Mouse (Mus musculus) hindbrain, embryonic 11.5 days (tissue): ENCODE measurements at regions not wholly inside any gene's neighbourhood (a gene's known extent, or its start where the extent isn't known, plus 50 kb on each side); places are given as distances from the start of the nearest gene placed in this dataset.
A peak's percentile ranks its signal among the peaks of the same experiment; 100 is the strongest.

Experiments
- ATAC-seq: fragments of 200-750 bp; cut with Nextera tagmentation; 2 replicates; pipeline ENCODE4 v1.8.0; 2017; ENCODE audit warnings: mild to moderate bottlenecking, moderate TSS enrichment, moderate library complexity; ENCODE audit not compliant: low FRiP score
- DNase-seq: peaks from one replicate; pipeline ENCODE4 v3.0.0-alpha.2; 2015; ENCODE audit warnings: low spot score
- H3K27ac ChIP-seq: fragments of 300-500 bp; sonication (generic); 2 replicates; pipeline ENCODE4 v1.5.1; 2014; ENCODE audit warnings: mild to moderate bottlenecking, low read depth, low read length
- H3K27me3 ChIP-seq: fragments of 300-500 bp; sonication (generic); 2 replicates; pipeline ENCODE4 v1.6.1; 2014; ENCODE audit warnings: mild to moderate bottlenecking, low read length, moderate library complexity, mixed read lengths; ENCODE audit not compliant: control insufficient read depth, insufficient read depth
- H3K36me3 ChIP-seq: fragments of 300-500 bp; sonication (generic); 2 replicates; pipeline ENCODE4 v1.6.1; 2014; ENCODE audit warnings: mild to moderate bottlenecking, low read length, moderate library complexity, mixed read lengths; ENCODE audit not compliant: control insufficient read depth, insufficient read depth
- H3K4me1 ChIP-seq: fragments of 300-500 bp; sonication (generic); replicated peaks from 2 replicates; pipeline ENCODE4 v1.6.1; 2014; ENCODE audit warnings: low read length, mixed read lengths; ENCODE audit not compliant: control insufficient read depth, insufficient read depth
- H3K4me2 ChIP-seq: fragments of 300-500 bp; sonication (generic); replicated peaks from 2 replicates; pipeline ENCODE4 v1.6.1; 2014; ENCODE audit warnings: mild to moderate bottlenecking, low read depth, low read length
- H3K4me3 ChIP-seq: fragments of 300-500 bp; sonication (generic); 2 replicates; pipeline ENCODE4 v1.5.1; 2014; ENCODE audit warnings: low read depth, low read length
- H3K9ac ChIP-seq: fragments of 300-500 bp; sonication (generic); 2 replicates; pipeline ENCODE4 v1.6.1; 2014; ENCODE audit warnings: low read depth, low read length
- H3K9me3 ChIP-seq: fragments of 300-500 bp; sonication (generic); 2 replicates; pipeline ENCODE4 v1.6.1; 2016; ENCODE audit warnings: low read length; ENCODE audit not compliant: control insufficient read depth
- WGBS: fragments of 180-500 bp; shearing (Covaris S2); extraction: QIAGEN DNeasy Blood & Tissue Kit; methylation state at CpG from one replicate; pipeline ENCODE4 v1.1.7; 2014; 5-methylcytosine and 5-hydroxymethylcytosine counted together

DNA sequence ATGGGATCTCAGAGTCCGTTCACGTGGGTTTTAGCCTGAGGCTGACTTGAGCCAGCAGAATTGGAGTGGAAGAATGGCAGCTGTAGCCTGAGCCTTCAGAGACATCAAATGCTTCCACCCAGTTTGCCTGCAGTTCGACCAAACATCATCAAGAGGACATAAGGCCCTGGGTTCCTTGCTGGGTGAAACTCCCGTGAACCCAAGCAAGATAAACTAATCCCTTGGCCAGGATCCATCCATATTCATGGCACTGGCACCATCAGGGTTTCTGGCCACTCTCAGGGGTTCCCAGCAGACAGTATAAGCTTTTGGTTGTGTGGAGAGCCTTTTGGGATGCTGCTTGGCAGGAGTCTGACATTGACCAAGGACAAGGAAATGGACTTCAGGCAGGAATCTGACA lies 77.7 kb upstream of the Krtap11-1 start:
- Histone ChIP-seq H3K36me3 (no peaks in the 10 kb centered on the region), H3K9ac (no peak overlapping the region), H3K27me3 (no peaks in the 10 kb centered on the region), H3K27ac (no peak overlapping the region), H3K9me3 (no peaks in the 10 kb centered on the region), H3K4me1 (no peaks in the 10 kb centered on the region), H3K4me2 (no peak overlapping the region), H3K4me3 (no peak overlapping the region)
- no peak for ATAC-seq
- 72% methylated on average over 4 of the region's 4 CpGs for WGBS
- no peak for DNase-seq

DNA sequence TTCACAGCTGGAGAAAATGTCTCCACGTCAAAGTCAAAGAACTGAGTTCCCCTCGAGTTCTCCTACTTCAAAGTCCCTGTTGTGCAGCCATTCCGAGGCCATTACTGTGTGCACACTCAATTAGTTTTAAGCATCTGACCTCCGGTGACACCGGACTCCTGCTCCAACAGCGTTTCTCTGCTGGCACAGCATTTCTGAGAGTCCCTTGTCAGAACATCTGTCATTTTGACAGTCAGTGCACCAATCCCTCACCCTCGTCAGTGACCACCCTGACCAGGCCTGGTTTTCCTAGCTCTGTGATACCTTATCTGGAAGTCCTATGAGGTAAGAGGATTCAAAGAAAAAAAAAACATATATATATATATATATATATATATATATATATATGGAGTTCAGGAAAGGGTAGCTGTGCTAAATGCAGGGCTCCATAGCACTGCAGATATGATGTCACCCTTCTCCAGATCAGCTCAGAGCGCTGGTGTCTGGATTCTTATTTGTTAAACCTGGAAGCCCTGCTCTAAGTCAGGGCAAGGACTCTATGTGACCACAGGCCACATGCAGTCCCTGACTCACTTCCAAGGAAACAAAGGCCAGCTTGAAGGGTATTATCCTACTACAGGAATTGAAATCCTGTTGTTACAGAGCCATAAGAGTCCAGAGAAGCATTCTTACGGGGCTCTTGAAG lies 63.1 kb upstream of the Krtap11-1 start:
- no peaks in the 10 kb centered on the region for H3K36me3 ChIP-seq
- no peaks in the 10 kb centered on the region for H3K4me1 ChIP-seq
- no peak overlapping the region for H3K9ac ChIP-seq
- DNase-seq (peak; percentile 25), ATAC-seq (peak; percentile 19; the same call in 1 of the 2 replicates)
- H3K4me2 ChIP-seq: no peak overlapping the region
- no peak overlapping the region for H3K4me3 ChIP-seq
- WGBS: 39% methylated on average over 9 of the region's 9 CpGs
- no peak overlapping the region for H3K27ac ChIP-seq
- H3K9me3 ChIP-seq: no peaks in the 10 kb centered on the region
- H3K27me3 ChIP-seq: no peaks in the 10 kb centered on the region

DNA sequence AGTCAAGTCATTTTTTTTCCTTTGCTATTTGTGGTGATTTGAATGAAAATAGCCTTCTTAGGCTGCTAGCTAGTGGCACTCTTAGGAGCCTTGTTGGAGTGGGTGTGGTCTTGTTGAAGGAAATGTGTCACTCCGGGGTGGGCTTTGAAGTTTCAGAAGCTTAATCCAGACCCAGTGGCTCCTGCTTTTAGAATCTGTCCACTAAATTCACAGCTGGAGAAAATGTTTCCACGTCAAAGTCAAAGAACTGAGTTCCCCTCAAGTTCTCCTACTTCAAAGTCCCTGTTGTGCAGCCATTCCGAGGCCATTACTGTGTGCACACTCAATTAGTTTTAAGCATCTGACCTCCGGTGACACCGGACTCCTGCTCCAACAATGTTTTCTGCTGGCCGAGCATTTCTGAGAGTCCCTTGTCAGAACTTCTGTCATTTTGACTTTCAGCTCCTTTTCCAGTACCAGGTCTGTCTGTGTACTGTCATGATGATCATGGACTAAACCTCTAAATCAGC lies 61.2 kb upstream of the Krtap11-1 start:
- H3K4me1 ChIP-seq: no peaks in the 10 kb centered on the region
- no peak overlapping the region for H3K9ac ChIP-seq
- H3K36me3 ChIP-seq: no peaks in the 10 kb centered on the region
- DNase-seq (no peak), ATAC-seq (no peak)
- H3K4me2 ChIP-seq: no peak overlapping the region
- no peaks in the 10 kb centered on the region for H3K27me3 ChIP-seq
- H3K4me3 ChIP-seq: no peak overlapping the region
- H3K27ac ChIP-seq: no peak overlapping the region
- H3K9me3 ChIP-seq: no peaks in the 10 kb centered on the region
- 50% methylated on average over 6 of the region's 6 CpGs for WGBS

DNA sequence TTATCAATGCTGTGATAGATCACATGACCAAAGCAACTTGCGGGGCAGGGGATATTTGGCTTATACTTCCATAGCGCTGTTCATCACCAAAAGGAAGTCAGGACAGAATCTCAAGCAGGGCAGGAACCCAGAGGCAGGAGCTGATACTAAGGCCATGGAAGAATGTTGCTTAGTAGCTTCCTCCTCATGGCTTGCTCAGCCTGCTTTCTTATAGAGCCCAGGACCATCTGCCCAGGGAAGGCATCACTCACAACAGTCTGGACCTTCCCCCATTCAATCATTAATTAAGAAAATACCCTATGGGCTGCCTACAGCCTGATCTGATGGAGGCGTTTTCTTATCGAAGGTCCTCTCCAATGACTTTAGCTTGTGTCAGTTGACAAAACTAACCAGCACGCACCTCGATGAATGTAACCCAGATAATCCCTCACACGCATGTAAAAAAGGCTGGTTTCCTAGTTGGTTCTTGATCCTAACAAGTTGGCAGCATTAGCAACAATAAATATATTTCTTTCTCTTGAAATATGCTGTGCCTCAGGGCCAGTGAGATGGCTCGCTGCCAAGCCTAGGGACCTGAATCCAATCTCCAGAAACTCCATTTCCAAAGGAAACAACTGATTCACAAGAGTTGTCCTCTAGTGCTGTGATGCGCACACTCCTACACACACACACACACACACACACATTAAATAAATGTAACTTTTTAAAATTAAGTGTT lies 60.6 kb upstream of the Krtap11-1 start:
- Histone ChIP-seq H3K4me2 (no peak overlapping the region), H3K9me3 (no peaks in the 10 kb centered on the region), H3K27me3 (no peaks in the 10 kb centered on the region), H3K4me1 (no peaks in the 10 kb centered on the region), H3K27ac (no peak overlapping the region), H3K4me3 (no peak overlapping the region), H3K36me3 (no peaks in the 10 kb centered on the region), H3K9ac (no peak overlapping the region)
- ATAC-seq (no peak), DNase-seq (no peak)
- 95% methylated on average over 9 of the region's 9 CpGs for WGBS

DNA sequence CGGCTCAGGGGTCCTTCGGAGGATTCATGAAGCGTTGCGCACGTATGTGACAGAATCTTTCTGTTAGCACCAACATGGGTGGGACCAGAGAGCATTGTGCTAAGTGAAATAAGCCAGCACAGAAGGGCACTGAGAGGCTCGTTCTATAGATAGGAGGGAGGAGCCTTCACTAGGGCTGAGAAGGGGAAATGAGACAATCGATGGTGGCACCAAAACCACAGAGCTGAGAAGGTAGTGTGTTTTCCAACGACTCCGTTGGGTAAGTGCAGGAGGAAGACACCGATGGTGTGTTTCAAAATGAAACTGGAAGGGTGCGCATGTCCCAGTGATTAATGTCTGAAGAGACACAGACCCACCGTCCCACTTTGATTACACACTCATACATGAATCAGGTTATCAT lies 54.7 kb upstream of the Krtap11-1 start:
- no peak for ATAC-seq
- 92% methylated on average over 12 of the region's 12 CpGs for WGBS

DNA sequence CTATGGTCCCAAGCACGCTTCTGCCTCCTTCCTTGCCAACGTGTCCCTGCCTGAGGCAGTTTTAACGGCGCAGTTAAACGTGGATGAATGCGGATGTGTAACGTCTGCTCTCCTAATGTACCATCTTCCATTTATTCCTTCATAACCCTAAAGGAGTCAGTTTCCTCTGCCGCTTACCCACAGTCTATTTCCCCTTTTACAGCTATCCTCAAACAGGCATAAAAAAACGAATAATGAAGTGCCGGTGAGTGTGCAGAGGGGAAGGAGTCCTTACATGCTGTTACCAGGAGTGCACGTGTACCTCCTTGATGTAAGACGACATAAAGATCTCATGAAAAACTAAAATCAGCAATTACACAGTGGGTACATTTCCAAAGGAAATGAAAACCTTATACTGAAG lies 54.3 kb upstream of the Krtap11-1 start:
- Histone ChIP-seq H3K9me3 (no peaks in the 10 kb centered on the region), H3K9ac (no peak overlapping the region), H3K4me1 (no peaks in the 10 kb centered on the region), H3K36me3 (no peaks in the 10 kb centered on the region), H3K27ac (no peak overlapping the region), H3K27me3 (no peaks in the 10 kb centered on the region), H3K4me2 (no peak overlapping the region), H3K4me3 (no peak overlapping the region)
- DNase-seq: no peak
- whole genome bisulfite sequencing: 91% methylated on average over 12 of the region's 12 CpGs
- ATAC-seq: no peak

More for the DNA sequence above, 54.7 kb upstream of the Krtap11-1 start:
- no peak overlapping the region for H3K9ac ChIP-seq
- DNase-seq: no peak
- H3K27me3 ChIP-seq: no peaks in the 10 kb centered on the region
- no peak overlapping the region for H3K4me2 ChIP-seq
- H3K27ac ChIP-seq: no peak overlapping the region
- H3K4me3 ChIP-seq: no peak overlapping the region
- no peaks in the 10 kb centered on the region for H3K4me1 ChIP-seq
- H3K9me3 ChIP-seq: no peaks in the 10 kb centered on the region
- no peaks in the 10 kb centered on the region for H3K36me3 ChIP-seq
